Comparison of ENCODE assay signal across 8 mouse cellular contexts in the genomic region with DNA sequence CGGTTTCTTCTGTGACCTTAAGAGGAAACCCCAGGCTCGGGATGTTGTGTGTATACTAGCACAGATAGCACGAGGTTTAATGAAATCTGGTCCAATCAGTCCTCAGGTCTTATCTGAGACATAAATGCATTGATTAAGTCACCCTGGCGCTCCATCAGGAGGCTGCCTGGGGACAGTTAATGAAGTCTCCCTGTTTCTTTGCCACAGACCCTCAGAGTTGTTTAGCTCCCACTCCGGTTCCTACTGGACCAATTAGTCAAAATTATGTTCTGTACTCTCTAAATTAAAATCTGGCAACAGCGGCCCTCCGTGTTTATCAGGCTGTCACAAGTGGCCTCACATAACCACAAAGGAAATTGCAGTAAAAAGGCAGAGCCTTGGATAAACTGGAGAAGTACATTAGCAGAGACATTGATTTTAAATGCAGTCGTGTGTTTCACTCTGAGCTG.
DNase-seq lines count a peak whose midpoint lies in the region; ATAC-seq lines count a peak whose summit lies in the region.

No protein-coding gene starts in this region.

- H3K27ac ChIP-seq in hindbrain, embryonic 12.5 days = peak overlapping the region; percentile 35; the same call in 1 of the 2 replicates
- H3K27ac ChIP-seq in liver, embryonic 13.5 days = no peak overlapping the region

- H3K4me3 ChIP-seq in hindbrain, embryonic 12.5 days = no peak overlapping the region
- no peak overlapping the region for H3K4me3 ChIP-seq in liver, embryonic 13.5 days (replicated peaks)

- no peaks in the 10 kb centered on the region for H3K27me3 ChIP-seq in hindbrain, embryonic 12.5 days
- no peaks in the 10 kb centered on the region for H3K27me3 ChIP-seq in liver, embryonic 13.5 days

- ATAC-seq in hindbrain, embryonic 12.5 days (ENCODE audit: low FRiP score) = 0 out of 2 replicates have a peak, but pooled peaks have one; percentile 52
- ATAC-seq in liver, embryonic 13.5 days (ENCODE audit: low read depth) = 0 out of 2 replicates have a peak, but pooled peaks have one; percentile 18

- DNase-seq in adrenal gland, postnatal 14 days = peak; percentile 6
- DNase-seq in adrenal gland, postnatal 25 days = no peak
- DNase-seq in MN1 (ENCODE audit: low spot score) = peak; percentile 34
- DNase-seq in liver, embryonic 13.5 days = no peak
- DNase-seq in layer of hippocampus, postnatal 36 days = no peak
- no peak for DNase-seq in gastrocnemius, postnatal 25 days
- no peak for DNase-seq in thymus, adult 18-20 months

- no peak overlapping the region for H3K9ac ChIP-seq in hindbrain, embryonic 12.5 days
- H3K9ac ChIP-seq in liver, embryonic 13.5 days = no peak overlapping the region

- no peaks in the 10 kb centered on the region for H3K9me3 ChIP-seq in hindbrain, embryonic 12.5 days (replicated peaks)
- H3K9me3 ChIP-seq in liver, embryonic 13.5 days (replicated peaks) = no peaks in the 10 kb centered on the region

- H3K4me1 ChIP-seq in hindbrain, embryonic 12.5 days = peaks cover 15% of the 10 kb centered on the region
- no peaks in the 10 kb centered on the region for H3K4me1 ChIP-seq in liver, embryonic 13.5 days (replicated peaks)

- H3K36me3 ChIP-seq in hindbrain, embryonic 12.5 days = no peaks in the 10 kb centered on the region
- no peaks in the 10 kb centered on the region for H3K36me3 ChIP-seq in liver, embryonic 13.5 days

- peak overlapping the region; percentile 21; the same call in 1 of the 2 replicates for H3K4me2 ChIP-seq in hindbrain, embryonic 12.5 days (replicated peaks)
- no peak overlapping the region for H3K4me2 ChIP-seq in liver, embryonic 13.5 days

- WGBS in hindbrain, embryonic 12.5 days = 29% methylated on average over 8 of the region's 8 CpGs
- 7% methylated on average over 8 of the region's 8 CpGs for WGBS in liver, embryonic 13.5 days (ENCODE audit: insufficient replicate concordance)

Comparison
In these comparisons a context has a peak if more than half of its experiments do, and no peak if none do; other contexts are left out.
1. DNase-seq: peak in adrenal gland, postnatal 14 days (single experiment) and MN1 (single experiment); none in adrenal gland, postnatal 25 days (single experiment), liver, embryonic 13.5 days (single experiment), layer of hippocampus, postnatal 36 days (0 of 2), gastrocnemius, postnatal 25 days (single experiment) and thymus, adult 18-20 months (0 of 2).